Mouse (Mus musculus) heart, adult 9 months (tissue): ENCODE measurements around the gene Prf1.

ENCODE experiments used
- DNase-seq, 2 experiments: peaks; one replicate each; pipeline ENCODE4 v3.0.0; 2022; ENCODE audit warnings: low spot score in 2 of 2

The Prf1 gene

DNA sequence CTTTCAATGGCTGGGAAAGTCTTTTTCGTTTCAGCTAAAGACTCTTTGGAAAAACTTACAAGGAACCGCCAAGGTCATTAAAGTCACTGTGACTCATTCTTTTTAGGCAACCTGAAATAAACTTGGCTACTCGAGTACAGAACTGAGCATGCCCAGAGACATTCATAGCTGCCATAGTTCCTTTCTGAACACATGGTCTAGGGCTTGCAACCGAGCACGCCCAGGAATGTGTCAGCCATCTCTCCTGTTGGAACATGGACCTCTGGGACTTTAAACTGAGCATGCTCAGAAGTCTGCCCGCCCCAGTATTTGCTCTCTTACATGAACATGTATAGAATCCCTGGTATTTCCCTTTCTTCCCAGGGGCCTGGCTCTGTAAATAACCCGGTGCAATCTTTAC lies 11.4 kb upstream of the Prf1 start:
- peak; percentile 50 to 56 for DNase-seq

DNA sequence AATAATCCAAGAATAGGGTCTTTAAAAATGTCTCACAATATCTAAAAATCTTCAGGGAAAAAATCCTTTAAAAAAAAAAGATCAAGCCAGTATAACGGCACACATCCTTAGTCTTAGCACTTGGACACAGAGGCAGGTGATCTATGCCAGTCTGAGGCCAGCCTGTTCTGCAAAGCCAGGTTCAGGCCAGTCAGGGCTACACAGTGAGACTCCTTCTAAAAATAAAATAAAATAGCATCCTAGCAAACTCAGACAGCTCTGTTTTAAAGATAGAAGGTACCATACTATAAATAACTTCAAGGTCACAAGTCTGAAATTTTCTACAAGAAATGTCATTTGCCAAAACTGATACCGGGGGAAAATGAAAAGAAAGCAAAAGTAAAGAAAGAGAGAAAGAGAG lies 7.6 kb upstream of the Prf1 start:
- no peak for DNase-seq

GRCm38 (mm10) chr10:61290479-61290878 lies 7.2 kb upstream of the Prf1 start:
- DNase-seq: no peak

DNA sequence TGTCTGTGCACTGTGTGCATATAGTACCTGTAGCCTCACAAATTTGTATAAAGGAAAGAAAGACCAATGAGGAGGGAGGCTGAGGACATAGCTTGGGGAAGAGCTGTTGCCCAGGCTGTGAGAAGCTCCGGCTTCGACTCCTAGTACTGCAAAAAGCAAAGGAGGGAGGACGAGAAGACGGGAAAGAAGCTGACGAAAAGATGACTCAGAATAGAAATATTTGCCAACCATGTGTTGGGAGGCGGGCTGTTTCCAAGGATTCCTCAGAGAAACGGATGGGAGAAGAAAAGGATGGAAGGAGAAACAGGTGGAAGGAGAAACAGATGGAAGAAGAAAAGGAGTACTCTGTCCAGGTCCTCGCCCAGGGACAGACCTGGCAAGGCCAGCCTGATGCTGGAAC lies 3.4 kb upstream of the Prf1 start:
- DNase-seq: no peak

DNA sequence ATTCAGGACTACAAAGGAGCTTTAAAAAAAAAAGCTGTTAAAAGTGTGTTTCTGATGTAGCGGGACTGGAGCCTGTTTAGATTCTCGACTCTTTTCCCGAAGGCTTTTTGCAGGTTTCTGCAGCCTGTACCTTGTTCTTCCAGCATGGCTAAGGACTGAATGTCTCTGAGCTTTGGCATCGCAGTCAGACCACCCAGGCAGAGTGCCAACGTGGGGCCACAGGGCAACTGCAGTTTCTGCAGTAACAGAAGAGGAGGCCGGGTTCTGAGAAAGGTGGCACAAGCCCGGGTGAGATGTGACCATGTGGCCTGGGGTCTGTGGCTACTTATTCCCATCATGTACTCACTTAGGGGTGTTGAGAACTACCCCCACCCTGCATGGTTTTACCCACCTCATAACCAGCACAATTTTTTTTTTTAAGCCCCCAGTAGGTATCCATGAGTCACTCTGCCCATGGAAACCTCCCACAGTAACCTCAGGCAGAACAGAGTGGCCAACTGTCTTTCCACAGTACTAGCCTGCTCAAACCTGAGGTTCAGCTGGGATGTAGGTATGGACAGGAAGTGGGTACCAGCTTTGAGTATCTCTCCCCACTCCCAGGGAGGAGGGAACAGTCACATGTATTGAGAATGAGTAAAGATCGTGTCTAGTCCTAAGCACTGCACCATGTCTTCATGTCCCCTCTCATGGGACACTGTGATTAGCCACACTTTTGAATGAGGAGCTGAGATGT lies 754 bp upstream of the Prf1 start:
- no peak for DNase-seq

GRCm38 (mm10) chr10:61300996-61301395 lies 3.4 kb downstream of the Prf1 start:
- DNase-seq: no peak

DNA sequence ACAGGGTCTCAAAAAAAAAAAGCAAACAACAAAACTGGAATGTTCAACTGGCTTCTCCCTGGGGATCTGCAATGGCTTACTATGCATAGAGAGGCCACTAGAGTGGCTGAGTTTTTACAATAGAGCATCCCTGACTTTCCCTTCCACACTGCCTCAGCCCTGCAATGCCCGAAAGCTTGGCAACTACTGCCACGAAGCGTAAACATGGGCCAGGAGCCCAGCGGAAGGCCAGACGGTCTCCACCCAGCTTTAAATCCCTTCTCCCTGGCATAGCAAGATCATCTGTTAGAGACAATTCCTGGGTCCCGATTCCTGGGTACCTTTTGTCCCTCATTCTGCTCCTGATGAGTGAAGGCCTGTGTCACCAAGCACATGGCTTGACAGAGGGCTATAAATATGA lies 6.4 kb downstream of the Prf1 start:
- DNase-seq: no peak

- DNase-seq: no peak
Observed at GRCm38 (mm10) chr10:61305928-61306590, 8.4 kb downstream of the Prf1 start.

DNA sequence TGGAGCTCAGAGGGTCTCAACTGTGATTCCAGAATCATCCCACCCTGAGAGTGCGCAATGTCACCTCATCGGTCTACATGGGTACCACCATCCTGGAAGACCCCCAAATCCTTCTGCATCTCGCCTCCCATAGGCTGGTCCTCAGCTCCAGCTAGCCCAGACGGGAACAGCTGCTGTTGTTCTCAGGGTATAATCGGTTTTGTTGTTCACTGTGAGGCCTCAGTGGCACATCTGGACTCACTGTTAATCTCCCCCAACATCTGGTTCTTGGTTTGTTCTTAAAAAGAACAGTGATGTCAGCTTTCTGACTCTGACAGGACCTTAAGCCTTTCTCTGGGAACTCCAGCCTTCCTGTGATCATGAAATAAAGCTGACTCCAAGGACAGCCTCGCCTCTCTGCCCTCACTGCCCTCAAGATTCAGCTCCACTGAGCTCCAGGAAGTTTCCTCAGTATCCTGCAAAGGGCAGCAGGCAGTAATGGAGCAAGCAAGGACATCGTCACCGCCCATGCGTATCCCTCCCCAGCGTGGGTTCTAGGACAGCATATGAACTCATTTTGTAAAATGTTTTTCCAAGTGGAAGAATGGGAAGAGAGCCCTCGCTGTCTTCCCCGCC lies 11.2 kb downstream of the Prf1 start:
- peak in 1 of 2 experiments; percentile 50 for DNase-seq

GRCm38 (mm10) chr10:61312159-61312558 lies 14.5 kb downstream of the Prf1 start:
- no peak for DNase-seq

DNA sequence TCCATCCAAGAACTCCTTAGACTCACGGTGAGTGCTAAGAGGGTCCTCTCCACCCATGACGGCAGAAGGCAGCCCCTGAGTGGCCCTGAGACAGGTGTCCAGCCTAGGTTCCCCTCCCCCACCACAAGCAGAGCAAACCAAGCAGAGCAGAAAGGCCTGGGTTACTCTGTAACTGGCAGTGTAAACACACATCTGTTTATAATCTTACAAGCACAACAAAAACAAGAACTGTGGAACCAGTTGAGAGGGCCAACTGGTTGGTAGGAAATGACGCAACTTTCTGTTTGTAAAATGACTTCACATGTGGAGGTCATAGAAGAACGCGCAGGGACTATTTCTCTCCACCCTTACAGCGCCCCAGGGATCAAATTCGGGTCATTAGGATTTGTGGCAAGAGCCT lies 15.1 kb downstream of the Prf1 start:
- DNase-seq: no peak

- peak in 1 of 2 experiments; percentile 24 for DNase-seq
Observed at GRCm38 (mm10) chr10:61313750-61314149, 16.1 kb downstream of the Prf1 start.

GRCm38 (mm10) chr10:61315324-61315880 lies 17.8 kb downstream of the Prf1 start:
- DNase-seq: no peak

DNA sequence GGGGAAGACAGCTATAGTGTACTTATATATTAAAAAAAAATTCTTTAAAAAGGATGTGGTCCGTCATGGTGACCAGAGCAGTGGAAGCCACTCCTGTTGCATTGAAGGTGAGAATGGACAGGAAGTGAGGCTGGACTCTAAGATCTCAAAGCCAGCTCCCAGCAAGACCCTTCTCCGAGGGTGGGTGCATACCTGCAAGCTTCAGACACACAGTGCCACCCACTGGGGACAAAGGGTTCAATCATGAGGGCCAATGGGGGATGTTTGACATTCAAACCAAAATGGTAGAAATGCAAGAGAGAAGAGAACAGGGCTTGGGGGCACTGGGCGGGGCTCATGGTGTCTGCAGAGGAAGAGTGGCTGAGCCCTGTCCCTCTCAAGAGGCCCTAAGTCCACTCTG lies 20.9 kb downstream of the Prf1 start:
- DNase-seq: no peak

- DNase-seq: peak in 1 of 2 experiments; percentile 55
Observed at GRCm38 (mm10) chr10:61324717-61325116, 27.1 kb downstream of the Prf1 start.

DNA sequence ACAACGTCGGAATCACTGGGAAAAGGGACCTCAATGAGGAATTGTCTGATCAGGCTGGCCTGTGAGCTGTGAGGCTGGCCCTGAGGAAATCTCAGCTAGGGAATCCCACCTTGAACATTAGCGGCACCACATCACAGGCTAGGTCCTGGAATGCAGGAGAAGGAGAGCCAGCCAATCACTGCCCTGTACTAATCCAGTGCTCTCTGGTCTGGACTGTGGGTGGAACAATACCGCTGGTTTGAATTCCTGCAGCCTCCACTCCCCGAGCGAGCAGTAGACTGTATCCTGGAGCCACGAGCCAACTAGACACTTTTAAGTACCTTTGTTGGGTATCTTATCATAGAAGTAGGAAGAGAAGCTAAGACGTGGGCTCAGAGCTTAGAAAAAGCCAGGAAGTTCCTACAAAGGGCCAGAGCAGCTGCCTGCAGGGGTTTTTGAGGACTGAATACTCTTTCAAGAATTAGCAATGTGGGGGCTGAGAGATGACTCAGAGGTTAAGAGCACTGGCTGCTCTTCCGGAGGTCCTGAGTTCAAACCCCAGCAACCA lies 28.2 kb downstream of the Prf1 start:
- no peak for DNase-seq

DNA sequence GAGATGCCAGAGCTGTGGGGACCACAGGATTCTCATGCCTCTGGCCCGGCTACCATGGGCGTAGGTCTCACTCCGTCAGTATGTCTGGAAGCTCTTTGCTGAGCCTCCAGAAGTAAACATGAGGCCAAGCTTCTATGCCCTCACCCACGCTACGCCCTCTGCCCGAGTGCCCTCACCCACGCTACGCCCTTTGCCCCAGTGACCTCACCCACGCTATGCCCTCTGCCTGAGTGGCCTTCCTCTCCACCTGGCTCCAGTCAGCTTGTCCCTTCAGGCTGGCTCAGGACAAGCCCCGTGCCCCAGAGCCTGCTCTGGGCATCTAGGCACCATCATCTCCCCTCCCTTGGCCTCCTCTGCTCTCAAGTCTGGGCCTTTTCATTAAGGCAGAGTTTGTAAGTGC lies 29.9 kb downstream of the Prf1 start:
- DNase-seq: no peak

DNA sequence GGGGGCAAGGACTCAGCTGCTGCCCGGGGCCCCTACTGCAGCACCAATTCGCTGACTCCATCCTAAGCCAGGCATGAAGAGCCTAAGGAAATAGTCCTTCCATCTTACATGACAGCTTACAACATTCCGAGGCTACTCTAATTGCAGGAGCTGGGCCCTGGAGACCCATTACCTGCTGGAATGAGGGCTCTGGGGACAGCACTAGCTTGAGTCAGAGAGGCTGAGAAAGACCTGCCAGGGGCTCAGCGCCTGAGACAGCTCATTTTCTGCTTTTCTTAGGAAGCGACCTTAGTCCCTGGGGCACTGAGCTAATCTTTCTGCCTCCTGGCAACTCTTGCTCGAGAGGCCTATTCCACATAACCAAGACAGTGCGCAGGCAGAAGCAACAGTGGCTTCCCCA lies 31.3 kb downstream of the Prf1 start:
- DNase-seq: no peak

DNA sequence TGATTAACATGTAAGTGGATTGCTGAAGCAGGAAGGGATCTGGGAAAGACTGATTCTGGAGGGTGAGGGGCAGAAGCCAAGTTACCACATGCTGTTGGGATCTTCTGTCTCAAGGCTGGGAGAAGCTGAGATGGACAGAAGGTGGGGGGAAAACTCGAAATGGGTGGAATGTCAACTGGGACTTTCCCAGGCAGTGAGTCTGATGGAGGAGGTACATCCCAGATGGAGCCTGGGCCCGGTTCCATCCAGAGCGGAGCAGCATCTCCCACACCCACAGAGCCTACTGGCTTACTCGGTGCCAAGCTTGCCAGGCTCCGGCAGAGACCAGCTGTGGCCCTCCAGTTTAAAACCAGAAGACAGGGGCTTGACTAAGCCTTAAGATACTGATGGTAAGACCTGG lies 33.4 kb downstream of the Prf1 start:
- peak; percentile 59 to 61 for DNase-seq

DNA sequence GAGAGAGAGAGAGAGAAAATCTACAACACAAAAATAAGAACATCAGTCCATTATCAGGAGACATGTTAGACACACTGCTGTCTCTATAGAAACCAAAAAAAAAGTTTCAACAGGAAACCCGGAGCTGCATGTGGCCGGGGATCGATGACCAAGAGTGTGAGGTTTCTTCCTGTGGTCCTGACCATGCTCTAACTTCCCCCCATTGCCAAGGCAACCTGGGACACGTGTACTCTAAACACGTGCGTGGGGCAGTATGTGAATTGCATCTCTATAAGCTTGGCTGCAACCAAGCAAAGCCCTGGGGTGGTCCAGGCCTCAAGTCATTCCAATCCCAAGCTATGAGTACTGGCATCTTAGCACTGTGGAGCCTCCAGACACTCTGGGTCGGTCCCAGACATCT lies 36.9 kb downstream of the Prf1 start:
- DNase-seq: no peak

- DNase-seq: peak in 1 of 2 experiments; percentile 66
Observed at GRCm38 (mm10) chr10:61336137-61336536, 38.5 kb downstream of the Prf1 start.

GRCm38 (mm10) chr10:61336592-61336991 lies 39.0 kb downstream of the Prf1 start:
- DNase-seq: no peak
